Mouse (Mus musculus) common myeloid progenitor, adult 5-6 weeks (primary cell): ENCODE data around the gene Timd2. TPM values are rescaled to one million over a fixed set of nuclear protein-coding genes. Genes with fewer than 3 reads are reported as not detected.
"Not testable (repeated sequence)": the region's sequence is repeated elsewhere in the genome, so short reads cannot be mapped to it uniquely, and the experiment has no call there.

Experiments
- ATAC-seq: replicated peaks from 2 replicates; pipeline ENCODE4 v1.8.0; 2016; ENCODE audit warnings: low read depth, mild to moderate bottlenecking, moderate TSS enrichment, inconsistent platforms; ENCODE audit not compliant: poor library complexity, severe bottlenecking
- total RNA-seq: library from RNA; stranded (forward); fragments of 200-1000, 187-1606 nt; gene quantifications from 2 replicates; pipeline ENCODE4 v1.2.3, GENCODE M21; 2017

Timd2 gene
- not detected in 2 replicates for total RNA-seq

DNA sequence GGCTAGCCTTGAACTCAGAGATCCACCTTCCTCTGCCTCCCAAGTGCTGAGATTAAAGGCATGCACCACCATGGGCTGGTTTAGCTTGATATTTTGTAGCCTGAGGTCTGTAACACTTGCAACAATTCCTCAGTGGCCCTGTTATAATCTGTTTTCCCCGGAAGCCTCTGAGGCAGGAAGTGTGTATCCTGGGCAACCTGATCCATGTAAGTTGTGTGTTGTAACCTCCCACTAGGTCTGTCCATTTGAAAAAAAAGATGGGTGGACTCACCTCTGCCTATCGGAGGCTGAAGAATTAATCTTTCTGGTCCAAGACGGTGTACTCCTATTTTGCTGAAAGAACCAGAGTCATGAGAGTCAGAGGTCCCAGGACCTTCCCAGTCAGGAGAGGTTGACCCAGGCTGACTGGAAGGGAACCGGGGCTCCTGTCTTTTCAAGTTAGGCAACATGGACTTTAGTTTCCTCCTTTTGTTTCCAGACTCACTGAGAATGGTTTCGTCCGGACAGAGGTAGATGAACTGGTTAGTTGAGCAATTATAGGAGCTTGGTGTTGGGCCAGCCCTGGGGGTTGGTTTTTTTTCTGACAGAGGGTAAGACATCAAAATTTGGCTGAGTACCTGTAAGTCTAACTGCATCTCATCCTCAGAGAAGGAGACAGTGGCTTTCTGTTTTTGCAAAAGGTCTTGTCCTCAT, at the start of gene Timd2:
Gene Timd2, minus strand, starts transcription at position 398 of the 693 bp plus-strand sequence.
- no peak for ATAC-seq

DNA sequence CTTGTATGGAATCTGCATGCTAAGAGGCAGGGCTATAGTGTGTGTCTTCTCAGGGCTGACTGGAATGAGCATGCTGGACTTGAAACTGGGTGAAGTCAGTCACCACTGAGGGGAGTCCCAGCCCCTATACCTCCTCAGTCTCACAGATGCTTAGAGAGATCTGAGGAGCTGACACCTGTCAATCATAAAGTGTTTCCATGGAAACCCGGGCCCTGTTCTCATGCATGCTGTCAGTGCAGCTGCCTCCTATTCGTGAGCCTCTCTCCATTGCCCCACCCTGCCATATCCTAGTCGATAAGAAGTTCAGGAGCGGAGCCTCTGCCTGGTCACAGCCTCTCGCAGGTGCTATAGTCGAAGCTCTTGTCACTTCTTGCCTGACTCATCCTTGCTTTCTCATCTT, 48.9 kb upstream of the Timd2 start:
- not testable (repeated sequence) for ATAC-seq

DNA sequence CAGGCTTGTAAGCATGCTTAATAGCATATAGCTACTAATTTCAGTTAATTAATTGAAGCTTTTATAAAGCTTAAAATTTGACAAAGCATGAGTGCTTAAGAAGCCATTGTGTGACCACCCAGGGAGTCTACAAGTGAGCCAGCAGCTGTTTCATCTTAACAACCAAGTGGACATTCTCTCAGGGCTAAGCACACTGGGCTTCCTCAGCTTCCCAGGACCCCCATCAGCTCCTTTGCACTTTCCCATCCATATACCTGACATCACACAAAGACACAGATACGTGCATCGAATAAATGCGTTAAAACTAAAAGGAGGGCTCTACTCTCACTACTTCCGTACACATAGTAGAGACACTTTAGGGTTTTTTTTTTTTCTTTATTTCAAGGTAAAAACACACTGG, 47.8 kb upstream of the Timd2 start:
- ATAC-seq = no peak

DNA sequence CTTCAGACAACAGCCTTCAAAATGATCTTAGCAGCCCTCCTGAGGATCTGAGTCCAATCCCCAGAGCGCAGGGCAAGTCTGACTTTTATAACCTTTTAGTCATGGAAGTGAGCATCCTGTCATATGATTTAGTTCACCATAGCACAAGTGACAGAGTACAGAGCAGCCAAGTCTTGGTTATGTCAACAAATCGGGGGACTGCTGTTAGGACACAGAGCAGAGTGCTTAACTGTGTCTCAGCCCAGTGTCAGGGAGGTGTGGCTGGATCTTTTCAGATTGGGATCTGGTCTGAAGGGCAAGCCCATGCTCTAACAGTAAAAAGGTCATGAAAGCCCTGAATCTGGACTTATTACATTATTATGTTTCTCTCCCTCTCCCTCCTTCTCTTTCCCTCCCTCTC, 46.8 kb upstream of the Timd2 start:
- no peak for ATAC-seq

DNA sequence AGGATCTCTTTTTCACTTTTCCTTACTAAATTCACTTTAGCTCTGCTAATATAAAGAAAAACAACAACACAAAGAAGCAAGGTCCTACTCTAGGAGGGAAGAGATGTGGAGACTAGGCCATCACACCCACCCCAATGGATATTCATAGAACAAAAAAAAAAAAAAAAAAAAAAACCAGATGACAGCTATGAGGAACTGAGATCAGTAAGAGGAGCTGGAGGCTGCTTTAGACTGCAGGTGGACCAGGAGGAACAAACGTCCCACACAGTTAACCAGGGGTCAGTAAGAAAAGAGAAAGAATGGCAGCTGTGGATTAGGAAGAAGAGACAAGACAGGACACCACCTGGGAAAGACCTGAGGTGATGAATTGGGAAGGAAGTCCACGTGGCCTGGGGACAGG, 41.1 kb upstream of the Timd2 start:
- no peak for ATAC-seq

DNA sequence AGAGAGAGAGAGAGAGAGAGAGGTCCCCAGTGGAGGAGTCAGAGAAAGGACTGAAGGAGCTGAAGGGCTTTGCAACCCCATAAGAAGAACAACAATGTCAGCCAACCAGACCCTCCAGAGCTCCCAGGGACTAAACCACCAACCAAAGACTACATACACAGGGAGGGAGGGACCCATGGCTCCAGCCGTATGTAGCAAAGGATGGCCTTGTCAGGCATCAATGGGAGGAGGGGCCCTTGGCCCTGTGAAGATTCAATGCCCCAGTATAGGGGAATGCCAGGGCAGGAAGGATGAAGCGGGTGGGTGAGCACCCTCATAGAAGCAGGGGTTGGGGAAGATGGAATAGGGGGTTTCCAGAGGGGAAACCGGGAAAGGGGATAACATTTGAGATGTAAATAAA, 34.9 kb upstream of the Timd2 start:
- no peak for ATAC-seq

DNA sequence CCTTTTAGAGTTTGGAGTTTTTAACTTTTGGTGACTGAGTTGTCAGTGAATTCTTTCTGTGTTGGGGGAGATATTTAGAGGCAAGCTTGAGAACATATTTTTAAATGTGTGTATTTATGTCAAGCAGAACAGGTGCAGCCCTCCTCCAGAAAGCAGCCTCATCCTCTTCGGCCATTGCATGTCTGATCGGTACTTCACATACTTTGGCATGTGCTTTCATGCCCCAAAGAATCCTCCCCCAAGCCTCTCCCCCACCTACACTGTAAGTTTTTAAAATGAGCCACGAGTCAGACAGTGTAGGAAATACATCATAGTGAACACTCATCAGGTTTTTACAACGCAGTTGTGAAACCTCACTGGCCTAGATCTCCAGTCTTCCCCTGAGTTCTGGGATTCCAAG, 34.0 kb upstream of the Timd2 start:
- no peak for ATAC-seq

DNA sequence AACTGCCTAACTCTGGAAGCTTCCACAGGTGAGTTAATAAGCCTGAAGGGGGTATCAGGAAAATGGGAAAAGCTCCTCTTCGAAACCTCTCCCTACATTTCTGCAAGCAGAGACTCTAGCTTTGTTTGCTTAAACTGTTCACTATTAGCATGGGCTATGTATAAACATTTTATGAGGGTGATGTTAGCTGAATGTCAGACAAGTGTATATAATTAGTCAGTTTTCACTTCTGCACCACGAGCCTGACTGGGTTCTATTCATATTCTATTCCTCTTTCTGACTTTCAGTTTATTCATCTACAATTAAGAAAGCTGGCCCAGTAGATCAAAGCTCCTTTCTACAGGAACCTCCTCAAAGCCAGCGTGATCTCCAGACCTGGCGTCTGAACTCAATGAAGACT, 32.6 kb upstream of the Timd2 start:
- no peak for ATAC-seq

DNA sequence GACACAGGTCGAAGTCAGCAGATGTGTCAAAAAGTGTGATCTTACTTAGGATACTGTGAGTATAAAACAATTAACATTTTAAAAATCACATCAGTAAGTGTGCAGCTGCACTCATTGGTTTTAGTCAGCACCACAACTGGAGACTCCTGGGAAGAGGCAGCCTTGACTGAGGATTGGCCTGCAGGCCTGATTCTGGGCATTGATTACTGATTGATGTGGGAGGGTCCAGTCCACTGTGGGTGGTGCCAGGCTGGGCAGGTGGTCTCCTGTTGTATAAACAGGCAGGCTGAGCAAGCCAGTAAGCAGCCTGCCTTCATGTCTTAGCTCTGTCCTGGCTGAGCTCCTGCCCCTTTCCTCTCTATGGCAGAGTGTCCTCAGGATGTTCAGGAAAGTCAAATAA, 28.2 kb upstream of the Timd2 start, which contains the start of gene Havcr1:
Gene Havcr1, plus strand, starts transcription at position 5 of the 400 bp plus-strand sequence.
- ATAC-seq = not testable (repeated sequence)

DNA sequence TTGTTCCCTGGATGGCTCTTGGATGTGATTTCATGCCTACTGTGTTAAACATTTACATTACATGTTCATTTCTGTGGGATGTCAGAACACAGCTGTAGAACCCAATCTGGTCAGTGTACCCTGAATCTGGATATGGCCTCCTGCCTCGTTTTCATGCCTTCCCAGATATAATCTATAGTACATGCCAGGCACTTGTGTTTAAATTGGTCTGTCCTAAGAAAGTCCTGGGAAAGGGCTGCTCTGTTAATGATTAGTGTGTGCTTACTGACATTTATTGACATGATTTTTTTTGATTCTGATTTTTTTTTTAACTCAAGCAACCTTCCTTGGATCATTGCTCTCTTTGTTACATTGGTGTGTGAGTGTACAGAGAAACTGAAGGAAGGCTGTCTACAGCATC, 27.8 kb upstream of the Timd2 start:
- no peak for ATAC-seq

DNA sequence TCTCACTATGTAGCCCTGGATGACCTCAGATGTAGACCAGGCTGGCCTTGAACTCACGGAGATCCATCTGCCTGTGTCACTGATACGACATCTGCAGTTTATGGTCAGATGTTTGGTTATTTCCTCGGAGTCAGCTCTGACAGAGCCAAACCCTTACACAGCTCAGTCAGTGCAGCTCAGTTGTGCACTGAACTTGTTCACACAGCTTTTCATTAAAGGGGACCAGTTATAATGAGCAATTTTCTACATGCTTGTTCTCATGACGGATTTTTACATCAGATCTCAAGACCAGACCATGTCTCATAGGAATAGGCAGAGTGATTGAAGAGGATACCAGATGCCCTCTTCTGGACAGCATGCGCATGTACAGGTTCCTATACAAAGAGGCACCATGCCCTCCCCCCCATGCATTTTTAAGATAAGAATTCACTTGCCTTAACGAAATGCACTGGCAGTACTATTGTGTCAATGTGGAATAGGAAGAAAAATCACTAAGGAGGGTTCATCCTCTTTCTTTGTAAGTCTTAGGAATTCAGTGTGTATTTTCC, 26.5 kb upstream of the Timd2 start:
- peak; percentile 90 for ATAC-seq

DNA sequence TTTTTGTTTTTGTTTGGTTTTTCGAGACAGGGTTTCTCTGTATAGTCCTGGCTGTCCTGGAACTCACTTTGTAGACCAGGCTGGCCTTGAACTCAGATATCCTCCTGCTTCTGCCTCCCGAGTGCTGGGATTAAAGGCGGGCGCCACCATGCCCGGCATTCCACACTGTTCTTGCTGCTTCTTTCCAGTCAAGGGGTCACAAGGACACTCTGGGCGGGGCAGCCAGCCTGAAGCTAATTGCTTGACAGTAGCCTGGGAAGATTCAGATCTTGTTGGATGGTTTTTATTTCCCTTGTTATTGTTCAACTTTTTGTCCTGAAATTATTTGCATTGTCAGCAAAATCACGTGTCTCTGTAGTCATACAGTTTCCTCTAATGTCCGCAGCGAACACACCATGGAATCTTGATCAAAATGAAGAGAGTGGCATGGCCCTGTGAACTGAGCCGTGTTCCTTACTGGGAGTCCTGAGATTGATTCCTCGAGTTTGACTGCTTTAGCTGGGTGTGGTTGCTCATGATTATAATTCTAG, 24.7 kb upstream of the Timd2 start:
- no peak for ATAC-seq

DNA sequence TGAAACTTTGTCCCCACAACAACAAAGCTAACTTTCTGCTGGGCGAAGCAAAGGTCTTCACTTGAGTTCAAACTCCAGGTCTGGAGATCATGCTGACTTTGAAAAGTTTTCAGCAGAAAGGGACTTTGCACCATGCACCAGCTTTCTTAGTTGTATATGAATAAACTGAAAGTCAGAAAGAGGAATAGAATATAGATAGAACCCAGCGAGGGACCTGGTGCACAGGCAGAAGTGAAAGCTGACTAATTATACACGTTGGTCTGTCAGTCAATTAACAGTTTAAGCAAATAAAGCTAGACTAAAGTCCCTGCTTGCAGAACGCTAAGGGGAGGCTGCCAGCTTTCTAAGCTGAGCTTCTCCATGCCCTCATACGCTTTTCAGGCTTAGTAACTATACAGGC, 8.0 kb downstream of the Timd2 start:
- peak; percentile 56 for ATAC-seq

DNA sequence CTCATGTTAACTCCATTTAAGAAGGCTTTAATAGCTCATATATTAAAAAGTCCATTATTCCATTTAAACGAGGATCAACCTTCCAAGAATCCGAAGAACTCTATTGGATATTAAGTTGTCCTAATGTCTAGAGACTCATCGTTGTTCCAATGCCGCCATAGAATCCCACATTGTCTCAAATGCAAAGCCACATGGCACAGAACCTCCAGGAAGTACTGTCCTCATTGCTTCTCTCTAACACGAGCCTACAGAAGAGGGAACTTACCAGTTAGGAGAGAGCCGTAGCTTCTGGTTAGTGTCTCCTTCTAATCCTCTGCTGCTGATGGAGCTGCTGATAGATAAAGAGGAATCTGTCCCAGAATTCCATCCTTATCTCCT, 8.6 kb downstream of the Timd2 start:
- no peak for ATAC-seq

DNA sequence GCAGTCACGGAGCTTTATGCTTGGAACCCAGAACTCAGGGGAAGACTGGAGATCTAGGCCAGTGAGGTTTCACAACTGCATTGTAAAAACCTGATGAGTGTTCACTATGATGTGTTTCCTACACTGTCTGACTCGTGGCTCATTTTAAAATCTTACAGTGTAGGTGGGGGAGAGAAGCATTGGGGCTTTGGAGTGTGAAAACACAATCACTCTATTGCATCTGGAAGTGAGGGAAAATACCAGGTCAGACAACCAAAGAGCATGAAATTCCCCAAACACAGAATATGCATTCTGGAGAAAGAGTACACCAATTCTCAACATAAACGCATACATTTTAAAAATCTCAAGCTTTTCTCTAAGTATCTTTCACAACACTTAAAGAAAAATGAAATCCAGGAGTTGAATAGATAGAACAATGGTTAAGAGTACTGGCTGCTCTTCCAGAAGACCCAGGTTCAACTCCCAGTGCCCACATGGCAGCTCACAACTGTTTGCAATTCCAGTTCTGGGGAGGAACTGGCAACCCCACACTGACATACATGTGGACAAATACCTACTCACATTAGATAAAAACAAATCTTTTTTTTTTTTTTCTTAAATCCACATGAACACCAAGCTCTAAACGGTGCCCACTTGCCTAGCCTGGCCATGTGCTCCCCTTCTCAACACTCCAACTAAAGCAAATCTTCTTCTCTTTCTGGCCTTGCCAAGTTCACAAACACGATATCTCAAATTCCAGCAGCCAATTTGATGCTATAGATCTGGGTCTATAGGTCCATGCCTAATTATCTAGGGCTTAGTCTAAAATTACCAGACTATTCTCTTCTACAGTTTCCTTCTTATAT, 9.2 kb downstream of the Timd2 start:
- no peak for ATAC-seq

DNA sequence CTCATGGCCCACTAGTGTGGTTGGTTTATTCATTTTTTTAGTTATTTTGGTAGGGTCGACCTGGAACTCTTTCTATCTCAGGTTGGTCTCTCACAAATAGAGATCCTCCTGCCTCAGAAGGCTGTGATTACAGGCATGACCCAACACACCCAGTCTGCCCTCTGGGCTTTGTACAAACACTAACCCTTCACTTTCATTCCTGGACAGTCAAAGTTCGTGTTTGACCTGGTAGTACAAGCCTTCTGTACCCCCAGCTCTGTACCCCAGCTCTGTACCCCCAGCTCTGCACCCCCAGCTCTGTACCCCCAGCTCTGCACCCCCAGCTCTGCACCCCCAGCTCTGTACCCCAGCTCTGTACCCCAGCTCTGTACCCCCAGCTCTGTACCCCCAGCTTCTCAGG, 11.0 kb downstream of the Timd2 start:
- not testable (repeated sequence) for ATAC-seq

DNA sequence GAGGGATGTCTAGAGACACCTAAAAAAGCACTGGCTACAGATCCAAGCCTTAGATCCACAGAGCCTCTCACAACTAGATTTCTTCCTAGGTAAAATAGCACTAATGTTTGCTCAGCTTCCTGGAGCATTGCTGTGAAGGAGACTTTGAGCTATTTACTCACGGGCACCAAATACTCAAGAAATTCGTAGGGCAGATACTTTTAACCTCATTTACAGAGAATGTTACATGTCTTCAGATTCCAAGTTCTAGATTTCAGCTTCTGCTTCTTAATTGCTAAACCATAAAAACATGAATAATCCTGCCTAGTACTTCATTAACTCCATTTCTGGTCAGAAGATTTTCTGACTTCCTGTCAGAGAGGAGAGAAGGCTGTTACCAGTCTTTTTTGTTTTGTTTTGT, 16.7 kb downstream of the Timd2 start:
- no peak for ATAC-seq

DNA sequence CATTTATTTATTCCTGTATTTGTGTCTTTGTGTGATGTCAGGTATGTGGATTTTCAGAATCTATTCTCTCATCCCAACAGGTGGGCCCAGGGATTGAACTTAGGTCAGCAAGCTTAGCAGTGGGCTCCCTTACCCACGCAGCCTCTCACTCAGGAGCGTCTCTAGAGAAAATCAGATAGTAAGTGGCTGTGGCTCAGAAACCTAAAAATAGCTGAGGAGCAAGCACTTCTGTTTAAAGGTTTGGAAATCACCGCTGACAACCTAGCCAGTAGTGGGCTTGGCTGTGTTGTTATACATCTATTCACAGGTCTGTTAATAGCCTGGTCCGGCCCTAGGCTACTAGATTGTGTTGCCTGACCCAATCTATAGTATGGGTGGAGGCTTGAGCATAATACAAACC, 23.1 kb downstream of the Timd2 start:
- ATAC-seq = no peak

DNA sequence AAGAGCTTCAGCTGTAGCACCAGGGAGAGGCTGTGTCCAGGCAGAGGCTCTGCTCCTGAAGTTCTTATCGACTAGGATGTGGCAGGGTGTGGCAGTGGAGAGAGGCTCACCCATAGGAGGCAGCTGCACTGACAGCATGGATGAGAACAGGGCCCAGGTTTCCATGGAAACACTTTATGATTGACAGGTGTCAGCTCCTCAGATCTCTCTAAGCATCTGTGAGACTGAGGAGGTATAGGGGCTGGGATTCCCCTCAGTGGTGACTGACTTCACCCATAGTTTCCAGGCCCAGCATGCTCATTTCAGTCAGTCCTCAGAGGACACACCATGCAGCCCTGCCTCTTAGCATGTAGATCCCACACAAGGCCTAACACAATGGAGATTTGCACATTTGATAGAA, 24.0 kb downstream of the Timd2 start:
- ATAC-seq = no peak

DNA sequence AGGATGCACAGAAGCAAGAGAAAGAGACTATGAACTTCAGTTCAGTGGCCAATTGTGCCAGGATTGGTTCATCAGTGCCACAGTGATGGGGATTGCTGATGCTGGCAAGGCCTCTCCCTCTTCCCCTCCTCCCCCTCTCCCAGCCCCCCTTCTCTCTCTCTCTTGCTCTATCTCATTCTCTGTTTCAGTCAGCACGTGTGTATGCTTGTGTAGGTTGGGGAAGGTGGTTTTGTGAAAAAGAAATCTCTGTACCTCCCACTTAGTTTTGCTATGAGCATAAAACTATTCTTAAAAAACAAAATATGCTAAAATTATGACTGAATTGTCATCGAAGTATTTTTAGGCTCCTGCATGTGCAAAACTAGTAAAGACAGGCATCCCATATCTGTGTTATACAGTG, 38.9 kb downstream of the Timd2 start:
- no peak for ATAC-seq

DNA sequence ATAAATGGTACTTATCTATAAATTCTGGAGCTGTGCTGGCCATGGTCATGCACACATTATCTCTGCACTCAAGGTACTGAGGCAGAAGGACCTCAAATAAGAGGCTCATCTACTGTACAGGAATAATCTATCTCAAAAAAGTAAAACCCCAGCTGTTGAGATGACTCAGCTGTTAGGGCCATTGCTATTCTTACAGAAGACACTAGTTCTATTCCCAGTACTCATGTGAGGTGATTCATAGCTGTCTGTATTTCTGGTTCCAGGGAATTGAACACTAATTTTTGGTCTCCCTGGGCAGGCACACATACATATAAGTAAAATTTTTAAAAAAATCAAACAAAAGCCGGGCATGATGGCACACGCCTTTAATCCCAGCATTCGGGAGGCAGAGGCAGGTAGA, 39.8 kb downstream of the Timd2 start:
- no peak for ATAC-seq
